Mouse (Mus musculus): ENCODE data around the gene Gata3.

Gene Gata3

DNA sequence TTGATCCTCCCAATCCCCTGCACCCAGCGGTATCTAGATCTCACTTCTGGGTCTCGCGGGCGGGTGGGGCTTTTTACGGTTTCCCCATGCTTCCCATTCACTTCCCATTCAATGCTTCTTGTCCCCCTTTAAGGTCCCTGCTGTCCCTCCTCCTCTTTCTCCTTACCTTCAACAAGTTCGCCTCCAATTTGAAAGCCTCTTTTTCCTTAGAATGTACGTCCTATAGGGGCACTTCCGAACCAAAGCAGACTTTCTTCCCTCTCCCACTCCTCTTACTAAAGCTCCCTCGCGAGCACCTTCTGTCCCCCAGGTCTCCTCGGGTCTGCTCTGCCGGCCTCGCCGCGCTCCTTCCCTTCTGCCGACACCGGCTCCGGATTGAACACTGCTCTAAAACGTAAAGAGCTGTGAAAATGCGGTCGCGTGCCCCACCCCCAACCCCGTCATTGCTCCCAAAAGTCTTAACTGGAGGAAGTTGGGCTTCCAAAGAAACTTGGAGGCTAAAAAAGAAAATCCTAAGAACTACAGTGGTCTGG lies at the start of gene Gata3:
Gene Gata3 (minus strand): TSS at position 384 of the 533 bp plus-strand sequence.
- POLR2A ChIA-PET, result interaction anchor here in 2 of 4 experiments (1.0 to 3.0 kb wide), 6 partner anchors 9 to 32 kb away, joined by 4 to 23 read pairs (median 6); no protein-coding TSS in a partner anchor

DNA sequence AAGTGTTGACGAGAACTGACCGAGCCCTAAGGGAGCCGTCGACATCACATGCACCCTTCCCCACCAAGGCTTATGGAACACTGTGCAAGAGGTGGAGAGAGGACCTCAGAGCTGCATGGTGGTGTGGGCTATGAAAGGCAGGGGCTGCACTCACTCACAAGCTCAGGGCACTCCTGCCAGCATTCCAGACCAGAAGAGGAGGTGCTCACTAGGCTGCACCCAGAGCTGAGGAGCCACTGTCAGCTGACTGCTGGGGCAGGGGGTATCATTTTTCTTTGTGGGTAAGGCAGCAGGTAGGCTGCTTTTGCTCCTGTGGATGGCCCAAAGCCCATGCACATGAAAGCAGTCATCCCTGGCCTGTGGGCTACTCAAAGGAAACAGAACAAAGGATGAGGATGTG lies 49.4 kb upstream of the Gata3 start:
- ChIA-PET CTCF (no interaction called here), POLR2A (interaction anchor here in 2 of 4 experiments (0.7 to 1.8 kb wide), 4 partner anchors 12 to 47 kb away, joined by 3 to 4 read pairs (median 3); no protein-coding TSS in a partner anchor)

More for the DNA sequence above, at the start of gene Gata3:
- CTCF ChIA-PET, result interaction anchor here in 2 of 4 experiments (0.6 to 1.3 kb wide), 3 partner anchors 10 to 121 kb away, joined by 3 to 5 read pairs (median 4); no protein-coding TSS in a partner anchor

DNA sequence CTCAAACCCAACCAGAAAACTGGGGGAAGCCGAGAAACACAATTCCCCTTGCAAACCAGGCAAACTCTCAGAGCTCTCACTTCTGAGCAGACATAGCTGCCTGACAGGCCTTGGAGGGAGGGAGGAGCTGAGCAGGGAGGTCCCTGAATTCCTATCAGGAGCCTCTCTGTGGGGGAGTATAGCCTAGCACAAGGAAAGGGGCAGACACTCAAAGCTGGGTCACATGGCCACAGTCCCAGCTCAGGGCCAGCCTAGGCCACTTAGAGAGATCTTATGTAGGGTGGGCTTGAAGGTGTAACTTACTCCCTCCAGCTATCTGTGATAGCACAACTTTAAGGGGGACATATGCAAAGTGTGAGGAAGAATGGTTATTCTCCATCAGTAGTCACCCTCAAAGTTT lies 46.1 kb upstream of the Gata3 start:
- POLR2A ChIA-PET, result interaction anchor here in 3 of 4 experiments (0.8 to 3.1 kb wide), 13 partner anchors 9 to 144 kb away, joined by 3 to 11 read pairs (median 4); partner anchors contain the start of genes Atp5c1 (in 1 of the 3), Kin (in 1 of the 3) and Taf3 (in 1 of the 3)
- CTCF ChIA-PET, result interaction anchor here in 1 of 4 experiments (0.9 kb wide), 1 partner anchor 57 kb away, joined by 4 read pairs; no protein-coding TSS in a partner anchor

DNA sequence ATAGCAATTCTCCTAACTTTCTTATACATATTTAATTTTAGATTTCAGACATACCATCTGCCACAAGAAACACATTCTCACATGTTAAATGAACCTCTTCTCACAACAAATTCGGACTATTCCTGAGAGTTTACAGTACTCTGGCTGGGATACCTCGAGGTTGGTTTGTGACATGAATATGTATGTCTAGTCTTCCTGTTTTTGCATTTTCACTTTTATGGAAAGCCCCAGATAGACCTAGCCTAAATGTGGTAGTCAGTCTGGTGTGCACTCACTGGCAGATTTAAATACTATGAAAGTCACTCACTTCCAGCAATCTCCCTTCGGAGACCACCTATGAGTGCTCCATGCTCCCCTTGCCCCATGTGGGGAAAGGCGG lies 37.1 kb upstream of the Gata3 start:
- CTCF ChIA-PET, result interaction anchor here in 1 of 4 experiments (0.5 to 0.6 kb wide), 2 partner anchors 28 to 83 kb away, joined by 4 to 7 read pairs; no protein-coding TSS in a partner anchor
- POLR2A ChIA-PET, result interaction anchor here in 1 of 4 experiments (1.0 kb wide), 1 partner anchor 11 kb away, joined by 3 read pairs; no protein-coding TSS in a partner anchor

DNA sequence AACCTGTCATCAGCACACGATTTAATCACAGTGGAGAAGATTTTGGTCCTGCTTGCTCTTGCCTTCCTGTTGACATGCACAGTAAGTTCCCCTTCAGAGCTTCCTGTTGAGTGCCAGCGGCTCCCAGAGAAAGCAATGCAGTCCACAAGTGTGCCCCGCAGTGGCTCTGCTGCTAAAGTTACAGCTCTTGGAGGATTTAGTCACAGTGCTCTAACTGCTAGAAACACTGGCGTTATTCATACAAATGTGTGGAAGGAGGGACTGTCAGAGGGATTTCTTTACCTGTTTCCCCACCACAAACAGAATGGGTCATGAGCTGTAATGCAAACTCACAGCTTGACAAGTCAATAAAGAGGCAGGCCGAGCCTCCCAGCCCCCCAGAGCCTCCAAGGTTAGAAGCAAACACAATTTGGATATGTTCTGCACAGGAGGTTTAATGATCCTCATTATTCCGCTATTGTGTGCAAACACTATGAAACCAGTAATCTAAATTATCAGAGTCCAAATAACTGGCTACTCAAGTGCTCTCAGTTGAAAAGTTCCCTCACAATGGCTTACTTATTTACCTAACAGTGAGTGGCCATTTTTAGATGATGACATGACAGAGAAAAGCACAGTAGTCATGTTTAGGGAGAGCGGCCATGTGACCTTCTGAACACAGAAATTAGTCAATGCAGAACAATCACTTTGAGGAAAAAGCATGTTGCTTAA lies 36.5 kb upstream of the Gata3 start:
- POLR2A ChIA-PET, result interaction anchor here in 1 of 4 experiments (0.6 to 1.0 kb wide), 2 partner anchors 10 to 121 kb away, joined by 3 to 6 read pairs; no protein-coding TSS in a partner anchor
- CTCF ChIA-PET, result interaction anchor here in 1 of 4 experiments (0.5 to 0.6 kb wide), 2 partner anchors 28 to 84 kb away, joined by 4 to 7 read pairs; no protein-coding TSS in a partner anchor

DNA sequence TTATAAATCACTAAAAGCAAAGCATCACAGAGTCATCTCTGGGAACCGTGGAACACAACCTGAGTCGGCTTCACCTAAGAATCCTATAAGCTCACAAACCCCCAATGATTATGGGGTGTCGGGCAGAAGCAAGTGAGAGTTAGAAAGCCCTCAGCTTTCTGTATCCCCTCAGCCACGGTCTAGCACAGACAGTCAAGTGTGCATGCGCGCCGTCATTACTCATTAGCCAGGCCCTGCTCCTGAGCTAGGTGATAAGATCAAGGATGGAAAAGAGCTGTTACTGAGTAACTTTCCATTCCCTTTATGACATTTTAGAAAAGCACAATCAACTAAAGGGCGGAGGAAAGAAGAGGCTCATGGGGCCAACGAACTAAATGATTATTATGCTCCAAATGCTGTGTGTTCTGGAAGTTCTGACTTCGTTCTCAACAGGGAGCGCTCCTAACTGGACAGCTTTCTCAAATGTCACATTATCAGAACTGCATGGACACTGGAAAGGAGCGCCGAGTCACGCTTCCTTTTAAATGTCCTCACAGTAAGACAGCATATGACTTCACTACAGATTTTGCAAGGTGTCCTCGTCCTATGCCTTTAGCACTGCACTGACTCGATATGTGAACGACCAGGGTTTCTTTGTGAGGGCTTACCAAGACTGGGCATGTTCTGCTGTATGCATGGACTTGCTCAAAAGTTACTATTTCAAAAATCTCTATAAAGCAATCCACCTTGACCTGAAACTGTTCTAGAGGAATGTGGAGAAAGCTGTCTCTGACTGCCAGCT lies 29.0 kb upstream of the Gata3 start:
- CTCF ChIA-PET, result interaction anchor here in 1 of 4 experiments (0.6 kb wide), 1 partner anchor 178 kb away, joined by 3 read pairs; no protein-coding TSS in a partner anchor
- POLR2A ChIA-PET, result interaction anchor here in 2 of 4 experiments (0.6 to 1.6 kb wide), 6 partner anchors 10 to 266 kb away, joined by 3 to 6 read pairs (median 4); no protein-coding TSS in a partner anchor

DNA sequence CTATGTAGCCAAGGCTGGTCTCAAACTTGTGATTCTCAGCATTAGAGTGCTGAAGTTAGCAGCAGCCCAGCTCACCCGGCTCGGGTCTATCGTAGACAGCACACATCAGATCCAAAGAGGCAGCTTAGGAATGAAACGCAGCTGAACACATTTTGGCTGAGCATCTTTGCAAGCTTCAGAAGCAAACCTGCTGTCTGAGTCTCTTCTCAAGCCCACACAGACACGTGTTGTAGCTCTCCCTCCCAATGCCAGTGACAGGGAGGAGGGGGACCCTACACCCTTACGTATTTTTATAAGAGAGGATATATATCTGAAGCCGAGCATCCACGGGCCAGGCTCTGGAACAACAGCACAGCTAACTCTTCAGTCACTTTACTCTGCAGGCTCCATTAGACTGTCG lies 27.8 kb upstream of the Gata3 start:
- ChIA-PET POLR2A (interaction anchor here in 1 of 4 experiments (1.3 to 1.6 kb wide), 5 partner anchors 9 to 91 kb away, joined by 3 to 6 read pairs (median 4); no protein-coding TSS in a partner anchor), CTCF (no interaction called here)

DNA sequence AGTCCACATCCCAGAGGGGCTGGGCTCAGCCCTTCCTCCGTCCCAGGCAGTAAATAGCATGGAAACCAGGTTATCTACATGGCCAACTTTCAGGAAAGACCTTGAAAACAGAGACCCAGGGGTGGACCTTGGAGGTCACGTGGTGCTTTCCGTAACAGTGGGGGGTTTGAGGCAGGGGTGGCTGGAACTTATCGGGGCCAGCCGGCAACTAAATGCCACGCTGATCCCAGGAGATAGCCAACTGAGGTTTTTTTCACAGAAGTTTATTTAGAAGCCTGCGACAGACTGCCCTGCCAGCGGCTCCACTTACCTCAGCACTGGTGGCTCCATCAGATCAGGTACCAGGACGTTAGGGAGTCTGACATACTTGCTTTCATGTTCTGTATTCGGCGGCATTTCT lies 16.2 kb upstream of the Gata3 start:
- ChIA-PET CTCF (no interaction called here), POLR2A (interaction anchor here in 2 of 4 experiments (0.7 to 1.0 kb wide), 3 partner anchors 10 to 50 kb away, joined by 3 read pairs; no protein-coding TSS in a partner anchor)

DNA sequence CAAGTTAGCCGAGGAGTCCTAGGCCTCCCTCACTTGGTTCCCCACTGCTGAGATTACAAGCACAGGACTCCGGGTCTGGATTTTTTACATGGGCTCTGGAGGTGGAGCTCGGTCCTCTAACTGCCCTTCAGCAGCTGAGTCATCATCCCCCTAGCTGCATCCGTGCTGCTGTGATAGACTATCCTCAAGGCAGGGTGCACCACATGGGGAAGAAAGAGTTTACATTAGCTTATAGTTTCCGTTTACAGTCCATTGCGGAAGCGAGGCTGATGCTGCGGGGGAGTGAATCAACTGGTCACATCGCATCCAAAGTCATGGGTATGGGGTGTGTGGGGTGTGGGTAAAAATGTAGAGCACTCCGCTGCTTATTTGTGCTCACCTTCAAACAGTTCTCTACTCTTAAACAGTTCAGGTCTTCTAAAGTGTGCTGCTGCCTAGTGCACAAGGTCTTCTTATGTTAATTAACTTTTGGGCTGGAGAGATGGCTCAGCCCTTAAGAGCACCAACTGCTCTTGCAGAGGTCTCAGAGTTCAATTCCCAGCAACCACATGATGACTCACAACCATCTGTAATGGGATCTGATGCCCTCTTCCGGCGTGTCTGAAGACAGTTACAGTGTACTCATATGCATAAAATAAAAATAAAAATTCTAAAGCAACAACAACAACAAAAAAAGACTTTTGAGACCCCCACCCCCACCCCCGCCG lies 14.2 kb upstream of the Gata3 start:
- ChIA-PET POLR2A (interaction anchor here (0.6 to 1.7 kb wide), 7 partner anchors 14 to 264 kb away, joined by 3 to 4 read pairs (median 3); partner anchors contain the start of genes Atp5c1 (in 2 of the 4) and Kin (in 2 of the 4)), CTCF (interaction anchor here in 2 of 4 experiments (0.6 to 0.7 kb wide), 2 partner anchors 33 to 431 kb away, joined by 3 read pairs; no protein-coding TSS in a partner anchor)

DNA sequence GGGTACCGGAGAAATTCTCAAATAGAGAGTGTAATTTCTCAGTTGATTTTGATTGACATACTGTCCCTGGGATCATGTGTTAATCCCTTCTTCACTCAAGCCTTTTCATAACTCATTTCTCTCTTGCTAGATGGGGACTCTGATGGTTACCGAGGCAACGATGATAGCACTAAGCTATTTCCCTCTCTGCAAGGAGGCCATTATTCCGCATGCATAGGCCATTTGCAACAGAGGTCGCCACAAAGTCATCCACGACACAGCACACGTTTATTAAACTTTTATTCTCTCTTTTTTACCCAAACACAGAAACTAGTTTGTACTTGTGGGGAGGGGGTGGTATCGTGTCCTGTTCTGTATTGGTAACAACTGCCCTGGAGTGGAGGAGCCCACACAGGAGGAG lies 8.0 kb upstream of the Gata3 start:
- POLR2A ChIA-PET, result interaction anchor here in 1 of 4 experiments (0.9 to 2.2 kb wide), 3 partner anchors 8 to 26 kb away, joined by 3 to 5 read pairs (median 3); partner anchors contain the start of gene Gata3
- CTCF ChIA-PET, result no interaction called here

DNA sequence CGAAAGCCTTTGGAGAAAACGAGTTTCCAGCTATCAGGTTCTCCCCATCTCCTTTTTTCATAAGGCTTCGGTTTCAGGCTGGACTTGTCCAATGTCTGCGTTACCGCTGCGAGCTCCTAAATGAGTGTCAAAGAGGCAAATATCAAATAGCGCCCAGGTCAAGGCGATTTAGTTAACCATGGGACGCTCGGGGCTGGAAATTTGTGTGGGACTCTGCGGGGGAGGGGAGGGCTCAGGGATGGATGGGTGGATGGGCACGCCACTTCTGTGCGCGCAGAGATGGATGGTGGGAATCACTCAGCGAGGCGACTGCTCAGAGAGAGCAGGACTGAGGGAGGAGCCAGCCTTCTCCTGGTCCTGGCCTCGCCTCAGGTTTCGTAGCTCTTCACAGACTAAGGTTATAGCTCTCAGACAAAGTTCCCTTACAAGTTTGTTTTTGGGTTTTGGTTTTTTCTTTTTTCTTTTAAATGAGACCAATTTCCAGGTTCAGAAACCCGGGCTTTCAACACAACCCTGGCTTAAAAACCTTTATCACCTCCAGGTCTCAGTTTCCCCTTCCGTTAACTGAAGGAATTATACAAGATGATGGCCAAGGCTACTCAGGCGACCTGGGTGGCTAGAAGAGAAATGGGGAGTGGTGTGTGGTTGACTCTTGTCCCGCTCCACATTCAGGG lies 6.4 kb upstream of the Gata3 start:
- CTCF ChIA-PET, result interaction anchor here in 3 of 4 experiments (0.6 to 1.1 kb wide), 4 partner anchors 202 to 715 kb away, joined by 3 to 9 read pairs (median 3); no protein-coding TSS in a partner anchor
- POLR2A ChIA-PET, result interaction anchor here in 3 of 4 experiments (0.6 to 2.0 kb wide), 12 partner anchors 9 to 1453 kb away, joined by 3 to 7 read pairs (median 3); no protein-coding TSS in a partner anchor

DNA sequence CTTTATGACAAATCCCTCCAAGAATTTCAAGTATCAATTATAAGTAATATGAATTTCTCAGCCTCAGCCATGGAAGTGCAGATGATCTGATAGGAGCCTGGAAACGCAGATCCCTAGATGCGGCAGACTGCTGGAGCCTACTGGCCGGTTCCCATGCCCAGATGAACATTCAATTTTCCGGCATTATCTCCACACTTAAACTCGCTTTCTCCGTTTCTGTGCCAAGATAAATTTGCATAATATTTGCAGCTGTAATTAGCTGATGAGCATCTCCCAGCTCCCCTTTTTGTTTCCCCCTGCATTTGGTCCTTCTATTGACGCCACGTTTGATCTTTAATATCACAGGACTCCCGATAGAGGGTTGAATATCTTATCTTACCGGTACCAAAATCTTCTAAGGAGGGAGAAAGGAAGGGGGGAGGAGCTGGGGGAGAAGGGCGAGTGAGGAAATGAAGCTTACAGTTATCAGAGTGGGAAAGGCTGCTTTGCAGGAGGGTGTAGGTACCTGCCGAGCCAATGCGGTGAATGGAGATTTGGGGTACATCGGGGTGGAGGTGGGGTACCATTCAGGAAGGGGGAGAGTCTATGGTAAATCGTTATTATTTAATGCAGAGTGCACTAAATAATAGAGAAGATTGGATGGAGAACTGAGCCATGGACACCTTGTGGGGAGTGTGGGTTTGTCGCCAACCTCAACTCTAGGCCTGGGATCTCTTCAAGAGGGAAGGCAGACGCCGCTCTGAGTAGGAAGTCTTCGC lies 5.2 kb upstream of the Gata3 start:
- POLR2A ChIA-PET, result interaction anchor here in 1 of 4 experiments (0.7 kb wide), 1 partner anchor 23 kb away, joined by 5 read pairs; no protein-coding TSS in a partner anchor
- CTCF ChIA-PET, result no interaction called here

DNA sequence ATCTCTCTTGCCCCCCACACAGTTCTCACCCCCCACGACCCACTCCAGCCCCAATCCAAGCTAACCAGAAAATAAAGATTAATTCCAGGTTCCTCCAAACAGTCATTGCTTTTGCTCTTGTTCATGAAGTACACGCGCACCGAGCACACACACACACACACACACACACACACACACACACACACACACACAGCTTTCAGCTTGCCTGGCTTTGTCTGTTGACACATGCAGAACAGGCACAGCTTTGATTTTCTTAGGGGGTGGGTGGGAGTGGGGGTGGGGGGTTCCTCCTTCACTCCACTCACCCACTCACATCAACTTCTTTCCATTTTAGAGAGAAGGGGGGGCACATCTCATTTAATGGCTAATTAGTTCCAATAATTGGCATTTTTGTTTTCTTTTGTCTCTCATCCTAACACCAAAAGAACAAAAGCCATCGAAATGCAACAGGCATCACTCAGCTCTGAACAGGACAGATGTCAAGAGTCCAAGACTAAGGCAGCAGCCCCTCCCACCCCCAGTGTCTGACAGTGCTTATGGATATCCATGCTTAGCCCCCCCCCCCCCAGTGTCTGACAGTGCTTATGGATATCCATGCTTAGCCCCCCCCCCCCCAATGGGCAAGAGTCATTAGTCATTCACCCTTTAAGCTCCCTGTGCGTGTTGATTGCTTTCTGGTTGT lies 3.6 kb upstream of the Gata3 start:
- ChIA-PET CTCF (interaction anchor here in 1 of 4 experiments (0.7 kb wide), 1 partner anchor 77 kb away, joined by 8 read pairs; no protein-coding TSS in a partner anchor), POLR2A (interaction anchor here in 2 of 4 experiments (0.6 to 1.2 kb wide), 3 partner anchors 12 to 176 kb away, joined by 4 read pairs; no protein-coding TSS in a partner anchor)

DNA sequence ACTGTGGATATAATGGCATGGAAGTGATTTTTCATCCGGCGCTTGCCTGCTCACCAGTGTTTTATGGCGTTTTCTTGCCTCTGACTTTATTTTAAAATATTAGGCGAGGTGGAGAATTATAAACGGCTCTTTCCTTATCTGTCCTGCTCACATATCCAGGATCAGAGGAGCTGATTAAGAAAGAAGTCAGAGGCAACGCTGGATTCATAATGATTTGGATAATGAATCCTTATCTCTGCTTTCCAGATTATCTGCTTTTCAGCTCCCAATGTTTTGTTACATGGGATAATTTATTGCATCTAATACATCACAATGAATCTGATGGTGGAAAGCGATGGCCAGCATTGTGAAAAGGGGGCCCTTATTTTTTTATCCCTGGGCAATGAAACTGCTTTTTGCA lies 2.7 kb upstream of the Gata3 start:
- ChIA-PET CTCF (no interaction called here), POLR2A (interaction anchor here in 2 of 4 experiments (0.5 to 1.2 kb wide), 3 partner anchors 11 to 142 kb away, joined by 3 to 5 read pairs (median 4); no protein-coding TSS in a partner anchor)

DNA sequence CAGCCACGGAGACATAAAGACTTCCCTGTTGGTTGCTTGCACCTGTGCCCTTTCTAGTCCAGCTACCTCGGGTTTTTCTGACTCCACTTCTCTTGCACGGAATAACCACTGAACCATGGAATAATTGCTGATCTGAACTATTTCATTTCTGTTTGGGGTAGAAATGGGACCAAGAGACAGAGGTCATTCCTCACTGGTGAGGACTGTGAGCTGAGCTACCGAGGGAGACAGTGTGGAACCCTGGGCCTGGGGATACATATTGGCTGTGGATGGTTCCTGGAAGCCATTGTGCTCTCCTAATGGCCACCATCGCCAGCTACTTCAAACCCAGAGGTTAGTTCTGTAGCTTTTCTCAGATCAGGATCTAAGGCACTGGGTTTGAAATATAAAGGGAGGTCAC lies 1.1 kb upstream of the Gata3 start:
- ChIA-PET CTCF (no interaction called here), POLR2A (interaction anchor here in 1 of 4 experiments (3.0 kb wide), 1 partner anchor 12 kb away, joined by 23 read pairs; no protein-coding TSS in a partner anchor)
